Mouse (Mus musculus) myocyte (in vitro differentiated cells): ENCODE results near the gene Olfr678.

Source experiments
- E2F4 ChIP-seq: IDR thresholded peaks from one replicate; pipeline ENCODE4 v1.6.1; 2011; ENCODE audit warnings: mild to moderate bottlenecking, control low read depth, moderate library complexity; ENCODE audit not compliant: insufficient read depth
- MYOD1 ChIP-seq, 3 experiments: IDR thresholded peaks; one replicate each; pipeline ENCODE4 v1.6.1; 2011; ENCODE audit warnings: control low read depth in 2 of 3, low read depth in 2 of 3, mild to moderate bottlenecking in 2 of 3, moderate library complexity in 1 of 3; ENCODE audit not compliant: insufficient read length in 2 of 3, control insufficient read depth in 1 of 3
- POLR2A ChIP-seq: IDR thresholded peaks from one replicate; pipeline ENCODE4 v1.6.1; 2011; ENCODE audit warnings: low read depth, mild to moderate bottlenecking, control low read depth, moderate library complexity; ENCODE audit not compliant: insufficient read length
- POLR2AphosphoS2 ChIP-seq: IDR thresholded peaks from one replicate; pipeline ENCODE4 v1.6.1; 2011; ENCODE audit warnings: low read depth, control low read depth; ENCODE audit not compliant: insufficient read length
- USF1 ChIP-seq: IDR thresholded peaks from one replicate; pipeline ENCODE4 v1.6.1; 2011; ENCODE audit warnings: low read depth, mild to moderate bottlenecking, control low read depth, moderate library complexity

- no peak for TF ChIP-seq POLR2A
- no peak for TF ChIP-seq E2F4
- TF ChIP-seq USF1 = no peak
- no peak for TF ChIP-seq MYOD1 (IDR thresholded peaks at IDR 0.05; ENCODE audit: control insufficient read depth in 1 of 3, insufficient read length in 2 of 3, low read depth in 2 of 3)
- TF ChIP-seq POLR2AphosphoS2 = no peak
Measured at GRCm38 (mm10) chr7:105028360-105028759, 35.9 kb upstream of the Olfr678 start, which contains the start of gene Olfr675.
